Mouse (Mus musculus) fat pad, adult 2 months (tissue): ENCODE results near the gene Zwilch.
"Not testable (repeated sequence)": the region's sequence is repeated elsewhere in the genome, so short reads cannot be mapped to it uniquely, and the experiment has no call there.

Experiments used
- DNase-seq: peaks from one replicate; pipeline ENCODE4 v3.0.0-alpha.2; 2011; ENCODE audit warnings: low read depth, low spot score; ENCODE audit errors: extremely low read depth

Zwilch gene

GRCm38 (mm10) chr9:64183295-64183694 lies 10.4 kb upstream of the Zwilch start:
- DNase-seq = not testable (repeated sequence)

- no peak for DNase-seq
Observed at GRCm38 (mm10) chr9:64178974-64179646, 6.2 kb upstream of the Zwilch start, which contains the start of gene Snapc5. Snapc5 (plus strand) TSS chr9:64179274.

DNA sequence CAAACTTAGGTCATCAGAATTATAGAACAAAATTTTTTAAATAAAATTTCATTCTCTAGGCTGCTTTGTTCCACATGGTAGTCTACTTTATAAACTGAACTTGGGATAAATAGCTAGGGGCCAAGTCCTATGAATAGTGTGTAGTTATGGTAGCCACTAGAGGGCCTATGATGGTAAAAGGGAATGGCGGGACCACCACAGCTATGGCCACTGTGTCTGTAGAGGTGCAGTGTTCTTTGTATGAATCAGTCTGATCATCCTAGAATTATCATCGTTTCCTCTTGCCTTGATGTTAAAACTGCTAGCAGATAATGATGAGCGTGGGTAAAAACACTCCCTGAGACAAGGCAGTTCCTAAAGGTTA lies 5.7 kb upstream of the Zwilch start:
- DNase-seq = no peak

- no peak for DNase-seq
Observed at GRCm38 (mm10) chr9:64175378-64175777, 2.5 kb upstream of the Zwilch start.

GRCm38 (mm10) chr9:64174766-64175165 lies 1.9 kb upstream of the Zwilch start:
- no peak for DNase-seq

GRCm38 (mm10) chr9:64174341-64174740 lies 1.4 kb upstream of the Zwilch start:
- DNase-seq = no peak

DNA sequence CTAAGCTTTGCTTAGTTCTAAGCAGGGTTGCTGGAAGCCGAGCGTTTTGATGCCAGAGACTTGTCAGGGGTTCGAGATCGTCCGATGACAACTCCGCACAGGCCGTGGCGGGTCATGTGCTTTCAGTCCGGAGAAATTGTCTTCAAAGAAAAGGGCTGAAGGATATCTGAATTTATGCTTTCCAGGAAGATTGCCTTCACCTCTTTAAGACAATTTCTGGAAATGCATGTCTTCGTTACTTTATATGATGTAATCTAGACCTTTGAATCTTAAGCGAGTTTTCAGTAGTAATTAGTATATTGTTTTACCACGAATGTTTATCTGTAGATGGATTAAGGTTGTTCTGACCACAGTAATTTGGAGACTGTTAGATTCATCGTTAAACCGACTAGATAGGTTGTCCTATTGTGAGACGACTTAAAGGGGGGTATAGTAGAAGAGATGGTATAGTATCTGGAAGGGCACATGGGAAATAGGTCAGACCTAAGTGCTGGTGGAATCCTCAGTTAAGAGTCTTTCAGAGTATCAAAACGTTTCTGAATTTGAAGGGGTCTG lies 839 bp upstream of the Zwilch start:
- no peak for DNase-seq

DNA sequence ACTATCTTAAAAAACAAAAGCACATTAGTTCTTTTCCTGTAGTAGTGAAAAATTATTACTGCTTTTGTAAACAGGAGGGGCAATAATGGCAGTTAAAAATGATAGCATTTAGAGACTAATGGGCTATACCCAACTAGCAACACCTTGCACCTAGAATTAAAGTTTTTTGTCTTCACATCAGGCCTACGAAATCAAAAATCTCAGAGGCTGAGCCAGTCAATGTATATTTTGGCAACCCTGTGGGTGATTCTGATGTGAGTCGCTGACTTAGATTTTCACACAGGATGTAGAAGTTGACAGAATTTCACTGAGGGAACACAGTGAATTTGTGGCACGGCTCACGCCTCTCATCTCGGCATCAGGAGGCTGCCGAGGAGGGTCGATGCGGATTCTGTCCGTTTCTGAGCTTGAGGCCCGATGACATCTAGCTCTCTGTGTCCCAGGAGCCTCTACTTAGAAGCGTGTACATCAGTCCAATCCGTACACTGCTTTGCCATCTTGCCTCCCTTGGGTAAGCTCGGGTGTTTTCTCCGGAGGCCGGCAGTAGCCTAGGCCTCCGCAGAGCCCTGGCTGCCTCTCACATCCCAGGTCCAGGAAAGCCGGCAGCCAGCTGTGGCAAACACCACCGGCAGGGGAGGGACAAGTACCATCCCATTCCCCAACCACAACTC lies 624 bp downstream of the Zwilch start:
- no peak for DNase-seq

GRCm38 (mm10) chr9:64169967-64170366 lies 2.9 kb downstream of the Zwilch start:
- DNase-seq = not testable (repeated sequence)

DNA sequence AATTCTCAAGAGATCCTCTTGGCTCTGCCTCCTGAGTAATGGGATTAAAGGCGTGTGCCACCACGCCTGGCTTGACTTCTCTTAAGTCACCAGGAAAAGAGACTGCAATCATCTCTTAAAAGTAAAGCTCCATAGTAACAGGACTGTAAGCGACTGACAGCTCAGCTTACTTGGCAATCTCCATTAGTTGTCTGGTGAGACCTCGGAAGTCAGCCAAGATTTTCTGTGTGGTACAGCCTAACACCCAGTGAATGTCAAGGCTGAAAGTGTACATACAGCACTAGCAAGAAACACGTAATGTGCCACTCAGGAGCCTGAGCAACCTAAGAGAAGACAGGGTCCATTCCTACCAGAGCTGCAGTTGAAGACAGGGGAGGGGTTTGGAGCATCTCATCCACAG lies 12.4 kb downstream of the Zwilch start:
- DNase-seq = no peak

DNA sequence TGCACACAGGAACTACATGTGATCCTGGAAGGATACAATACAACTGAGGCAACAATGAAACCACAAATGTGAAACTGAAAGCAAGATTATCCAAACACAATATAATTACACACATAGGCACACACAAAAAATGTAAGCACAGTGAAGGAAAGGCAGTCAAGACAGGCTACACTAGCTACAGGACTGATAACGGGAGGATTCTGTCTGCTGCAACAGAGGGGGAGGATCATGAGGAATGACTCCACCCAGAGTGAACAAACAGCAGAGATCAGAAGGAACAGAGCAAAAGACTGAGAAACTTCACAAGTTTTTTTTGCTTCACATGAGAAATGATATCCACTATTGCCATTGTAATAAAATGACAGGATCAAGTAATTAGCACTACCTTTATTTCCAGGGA lies 16.3 kb downstream of the Zwilch start:
- DNase-seq = no peak

- no peak for DNase-seq
Observed at GRCm38 (mm10) chr9:64139879-64140278, 33.0 kb downstream of the Zwilch start.

DNA sequence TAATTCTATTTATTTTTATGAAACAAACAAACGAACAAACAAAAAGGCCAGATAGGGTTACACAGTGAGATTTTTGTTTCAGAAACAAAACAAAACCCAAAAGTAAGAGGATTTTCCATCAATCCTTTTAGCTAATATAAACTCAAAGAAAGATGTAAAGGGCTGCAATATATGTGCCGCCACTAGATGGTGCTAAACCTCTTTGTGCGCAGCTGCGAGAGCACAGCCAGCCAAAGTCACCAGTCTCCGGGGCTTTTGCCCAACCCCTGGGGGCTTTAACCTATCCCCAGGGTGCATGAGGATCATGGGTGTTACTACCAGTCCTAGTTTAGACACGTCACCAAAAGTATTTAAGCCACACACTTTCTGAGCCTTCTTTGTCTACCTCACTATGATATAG lies 34.0 kb downstream of the Zwilch start:
- not testable (repeated sequence) for DNase-seq

GRCm38 (mm10) chr9:64131623-64132022 lies 41.3 kb downstream of the Zwilch start:
- DNase-seq = no peak

GRCm38 (mm10) chr9:64126121-64126520 lies 46.8 kb downstream of the Zwilch start:
- no peak for DNase-seq

GRCm38 (mm10) chr9:64125307-64125706 lies 47.6 kb downstream of the Zwilch start:
- no peak for DNase-seq

DNA sequence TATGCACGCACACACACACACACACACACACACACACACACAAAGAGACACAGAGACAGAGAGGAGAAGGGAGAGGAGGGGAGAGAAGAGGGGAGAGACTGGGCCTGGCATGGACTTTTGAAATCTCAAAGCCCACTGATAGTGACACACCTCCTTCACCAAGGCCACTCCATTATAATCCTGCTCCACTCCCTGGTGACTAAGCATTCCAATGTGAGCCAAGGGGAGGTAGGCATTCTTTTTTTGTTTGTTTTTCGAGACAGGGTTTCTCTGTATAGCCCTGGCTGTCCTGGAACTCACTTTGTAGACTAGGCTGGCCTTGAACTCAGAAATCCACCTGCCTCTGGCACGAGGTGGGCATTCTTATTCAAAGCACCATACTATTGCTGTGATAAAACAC lies 48.1 kb downstream of the Zwilch start:
- not testable (repeated sequence) for DNase-seq

- no peak for DNase-seq
Observed at GRCm38 (mm10) chr9:64122601-64123000, 50.3 kb downstream of the Zwilch start.

GRCm38 (mm10) chr9:64120584-64121277 lies 52.2 kb downstream of the Zwilch start:
- DNase-seq = peak; percentile 5

- DNase-seq = no peak
Observed at GRCm38 (mm10) chr9:64119898-64120297, 53.0 kb downstream of the Zwilch start.

- no peak for DNase-seq
Observed at GRCm38 (mm10) chr9:64116876-64117275, 56.0 kb downstream of the Zwilch start, which contains the start of gene Lctl. Lctl (plus strand) TSS chr9:64117147.

- DNase-seq = no peak
Observed at GRCm38 (mm10) chr9:64115756-64116155, 57.1 kb downstream of the Zwilch start.
